Mouse (Mus musculus) mouse embryonic stem cell (cell line): Measurements from ENCODE around the gene Notch1.

Source experiments
- in situ Hi-C, 2 experiments: fragments of 300-500 bp; cut with MboI; formaldehyde crosslinking; loops; 1 replicate in 1 of 2; 3 replicates in 1 of 2; pipeline ENCODE4 v1.14.3; 2019 to 2020; ENCODE audit warnings: low sequenced_read_pairs in 2 of 2, low pct_unique_long_range_greater_than_20kb in 1 of 2, mixed read lengths in 1 of 2; ENCODE audit not compliant: unreplicated experiment in 1 of 2

Notch1 gene

DNA sequence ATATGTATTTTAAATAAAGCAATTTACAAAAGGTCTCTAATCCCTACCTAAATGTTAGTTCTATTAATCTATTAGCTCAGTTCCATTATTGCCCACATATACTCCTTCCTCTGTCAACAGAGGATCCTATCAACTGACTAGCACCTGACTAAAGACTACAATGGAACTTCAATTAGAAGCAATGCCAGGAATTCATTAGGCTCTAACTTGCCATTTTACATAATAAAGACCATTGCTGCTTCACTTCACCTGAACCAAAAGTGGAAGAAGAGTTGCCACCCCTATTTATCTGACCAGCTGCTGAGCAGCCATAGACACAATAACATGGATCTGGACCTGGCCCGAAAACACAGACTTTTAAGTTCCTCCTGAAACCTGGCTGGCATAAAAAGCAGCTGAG, 73.6 kb downstream of the Notch1 start:
- in situ Hi-C loops, result no loop called here

DNA sequence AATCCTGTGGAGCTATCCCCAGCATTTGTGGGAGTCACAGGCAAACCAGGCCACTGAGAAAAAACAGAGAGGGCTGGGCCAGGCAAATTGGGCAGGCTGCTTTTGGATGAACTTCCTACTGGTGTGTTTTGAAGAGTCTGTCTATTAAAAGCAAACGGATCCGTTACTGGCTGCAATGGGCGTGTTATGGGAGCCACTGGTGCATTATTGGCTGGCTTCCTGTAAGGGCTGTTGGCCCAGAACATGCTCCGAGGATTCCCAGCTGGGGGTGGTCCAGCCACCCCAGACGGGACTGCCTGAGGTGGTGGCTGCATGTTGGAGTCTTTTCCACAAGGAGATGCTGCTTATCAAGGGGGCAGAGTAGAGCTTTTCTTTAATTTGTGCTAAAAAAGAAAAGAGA, 74.8 kb downstream of the Notch1 start:
- in situ Hi-C loops, result no loop called here

DNA sequence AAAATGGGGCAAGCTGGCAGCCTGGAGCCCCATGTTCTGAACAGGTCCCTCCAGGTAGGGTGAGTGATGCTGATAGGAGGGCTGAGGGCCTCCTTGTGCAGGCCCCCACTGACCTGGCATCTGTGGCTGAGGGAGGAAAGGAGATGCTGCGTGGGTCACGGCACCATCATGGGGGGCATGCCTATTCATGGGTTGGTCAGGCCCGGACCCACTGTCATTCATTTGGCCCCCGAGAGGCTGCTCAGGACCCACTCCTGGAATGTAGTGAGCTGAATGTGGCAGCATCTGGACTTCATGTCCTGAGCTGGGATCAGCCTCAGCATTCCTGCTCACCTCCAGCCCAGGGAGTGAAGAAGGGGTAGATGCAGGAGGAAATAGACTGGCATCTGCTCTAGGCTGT, 75.2 kb downstream of the Notch1 start:
- in situ Hi-C loops, result no loop called here

DNA sequence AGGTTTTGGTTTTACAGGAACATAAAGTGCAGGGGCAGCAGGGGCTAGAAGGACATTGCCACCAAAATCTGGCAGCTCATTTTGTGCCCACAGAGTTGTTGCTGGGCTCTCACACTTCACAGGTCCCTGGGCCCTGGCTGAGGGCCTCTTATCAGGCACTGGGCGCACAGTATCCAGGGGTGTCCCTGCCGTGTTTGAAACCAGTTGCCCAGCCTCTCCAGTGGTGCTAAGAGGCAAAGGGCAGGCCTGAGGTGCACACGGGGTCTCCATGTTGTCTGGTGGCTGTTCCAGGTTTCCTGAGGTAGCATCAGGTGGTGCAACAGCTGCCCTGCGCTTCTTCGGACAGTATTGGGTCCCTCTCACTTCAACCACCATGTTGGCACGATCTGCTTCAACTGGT, 76.8 kb downstream of the Notch1 start:
- in situ Hi-C loops, result no loop called here

DNA sequence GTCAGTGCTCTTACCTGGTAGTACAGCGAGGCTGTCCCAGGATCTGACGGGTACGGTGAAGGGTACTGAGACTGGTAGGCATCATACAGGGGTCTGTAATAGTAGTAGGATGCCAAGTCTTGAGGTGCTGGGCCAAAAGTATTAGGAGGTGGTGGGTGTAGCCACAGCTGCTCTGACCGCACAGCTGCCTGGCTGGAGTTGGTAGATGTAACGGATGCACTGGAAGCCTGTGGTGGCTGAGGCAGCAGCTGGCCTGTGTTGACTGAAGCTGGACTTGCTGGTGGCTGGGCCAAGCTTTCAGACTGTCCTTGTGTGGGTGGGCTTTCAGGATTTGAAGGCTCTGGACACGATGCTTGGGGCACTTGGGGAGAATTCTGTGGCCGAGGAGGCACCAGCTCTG, 78.1 kb downstream of the Notch1 start:
- in situ Hi-C loops, result no loop called here

DNA sequence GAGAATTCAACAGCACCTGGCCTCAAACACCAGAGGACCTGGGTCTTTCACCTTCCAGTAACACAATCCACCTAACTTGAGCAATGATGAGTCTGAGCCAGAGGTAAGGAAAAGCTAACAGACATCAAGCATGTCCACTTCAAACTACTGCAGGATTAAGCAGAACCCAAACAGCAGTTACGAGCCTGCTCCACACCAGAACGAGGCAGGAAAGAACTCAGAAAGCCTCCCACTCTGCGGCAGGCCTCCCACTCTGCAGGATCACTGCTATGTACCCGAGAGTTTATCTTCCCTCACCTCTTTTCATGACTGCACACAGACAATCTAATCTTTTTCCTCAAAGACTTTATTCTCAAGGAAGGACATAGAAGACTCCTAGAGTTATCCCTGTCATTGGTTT, 79.2 kb downstream of the Notch1 start:
- in situ Hi-C loops, result no loop called here

DNA sequence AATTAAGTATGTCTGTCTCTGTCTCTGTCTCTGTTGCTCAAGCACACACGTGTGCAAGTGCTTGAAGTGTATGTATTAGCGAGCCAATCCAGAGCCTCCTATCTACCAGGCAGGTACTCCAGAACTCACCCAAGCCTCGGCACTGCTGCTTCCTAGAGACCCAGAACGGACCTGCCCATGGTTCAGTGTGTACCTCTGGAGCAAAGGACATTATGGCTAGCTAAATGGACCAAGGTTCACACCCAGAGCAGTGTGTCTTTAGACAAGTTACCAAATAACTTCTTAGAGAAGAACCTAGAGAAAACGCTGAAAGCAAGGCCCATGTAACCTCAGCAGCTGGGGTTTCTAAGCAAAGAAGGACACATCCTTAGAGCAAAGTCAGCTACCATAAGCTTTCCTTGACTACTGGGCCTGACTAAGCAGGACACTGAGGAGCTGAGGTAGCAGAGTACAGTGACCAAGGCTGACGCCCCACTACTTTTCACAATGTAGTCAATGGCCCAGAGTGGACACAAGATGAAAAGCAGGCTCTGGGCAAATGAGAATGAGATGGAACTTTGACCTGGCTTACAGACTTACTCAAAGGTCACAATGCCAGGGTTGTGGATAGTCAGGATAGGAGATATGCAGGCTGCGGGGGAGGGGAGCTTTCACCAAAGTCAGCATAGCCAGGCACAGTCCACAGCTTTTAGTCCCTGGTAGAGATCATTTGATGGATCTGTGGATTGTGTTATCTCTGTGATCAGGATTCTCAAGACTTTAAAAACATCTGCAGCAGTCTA, 81.5 kb downstream of the Notch1 start:
- in situ Hi-C loops, result no loop called here

DNA sequence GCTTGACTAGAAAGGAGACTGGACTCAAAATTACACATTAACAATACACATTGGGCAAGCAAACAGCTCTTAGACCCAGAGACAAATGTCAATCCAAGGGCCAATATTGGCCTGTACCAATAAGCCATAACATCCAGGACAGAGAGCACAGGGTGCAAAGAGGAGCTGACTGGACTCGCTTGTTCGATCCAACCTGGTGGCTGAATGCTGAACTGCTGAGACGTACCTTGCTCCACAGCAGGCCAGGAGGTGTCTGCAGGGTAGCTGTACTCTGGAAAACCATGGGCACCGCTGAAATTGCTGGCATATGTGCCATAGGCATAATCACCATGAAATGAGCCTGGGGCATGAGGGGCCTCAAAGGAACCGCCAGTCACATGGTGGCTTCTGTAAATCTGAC, 86.6 kb downstream of the Notch1 start:
- in situ Hi-C loops, result no loop called here

DNA sequence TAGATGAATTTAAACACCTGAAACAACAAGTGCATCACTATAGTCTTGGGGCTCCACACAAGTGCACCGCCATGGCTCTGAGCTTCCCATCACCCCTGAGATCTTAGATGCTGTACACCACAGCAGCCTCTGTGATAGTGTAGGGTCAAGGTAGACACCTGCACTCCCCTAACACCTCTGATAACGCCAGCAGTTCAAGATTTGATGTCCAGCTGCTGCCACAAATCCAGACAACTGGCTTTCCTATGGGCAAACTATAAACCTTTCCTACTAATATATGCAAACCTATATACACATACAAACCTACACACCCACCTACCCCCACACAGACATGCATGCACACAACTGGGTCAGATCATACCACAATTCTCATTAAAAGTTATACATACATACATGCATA, 91.9 kb downstream of the Notch1 start:
- in situ Hi-C loops, result no loop called here

DNA sequence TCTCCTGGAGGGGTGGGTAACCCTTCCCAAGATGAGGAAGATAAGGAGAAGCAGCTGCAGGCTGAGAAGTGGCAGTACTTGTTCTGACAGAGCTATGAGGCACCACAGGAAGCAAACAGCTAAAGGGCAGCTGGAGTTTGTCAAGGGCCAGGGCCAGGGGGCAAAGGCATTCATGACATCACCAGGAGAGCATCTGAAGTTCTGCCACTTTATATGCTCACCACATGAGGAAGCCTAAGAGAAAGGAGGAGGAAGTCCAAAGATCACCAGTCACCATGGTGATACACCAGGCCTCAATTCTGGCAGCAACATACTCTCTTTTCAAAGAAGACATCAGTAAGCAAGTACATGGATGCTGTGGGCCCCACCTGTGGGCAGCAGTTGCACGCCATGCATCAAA, 93.4 kb downstream of the Notch1 start:
- in situ Hi-C loops, result no loop called here

DNA sequence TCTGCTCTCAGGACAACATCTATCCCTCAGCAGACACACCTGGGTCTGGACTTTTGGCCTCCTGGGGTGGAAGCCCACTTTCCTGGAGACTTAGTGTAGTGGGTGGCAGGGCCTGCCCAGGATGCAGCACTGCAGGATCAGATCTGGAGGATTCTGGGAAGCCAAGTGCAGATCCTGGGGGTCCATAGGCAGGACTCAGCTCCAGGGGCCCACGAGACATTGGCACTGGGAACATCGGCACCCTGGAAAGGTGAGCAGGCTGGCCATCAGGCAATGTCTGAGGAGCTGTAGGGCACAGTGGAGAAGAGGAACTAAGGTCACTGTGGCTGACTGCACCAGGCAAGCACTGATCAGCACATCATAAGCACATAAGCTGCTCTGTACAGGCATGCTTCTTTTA, 94.5 kb downstream of the Notch1 start:
- in situ Hi-C loops, result no loop called here

DNA sequence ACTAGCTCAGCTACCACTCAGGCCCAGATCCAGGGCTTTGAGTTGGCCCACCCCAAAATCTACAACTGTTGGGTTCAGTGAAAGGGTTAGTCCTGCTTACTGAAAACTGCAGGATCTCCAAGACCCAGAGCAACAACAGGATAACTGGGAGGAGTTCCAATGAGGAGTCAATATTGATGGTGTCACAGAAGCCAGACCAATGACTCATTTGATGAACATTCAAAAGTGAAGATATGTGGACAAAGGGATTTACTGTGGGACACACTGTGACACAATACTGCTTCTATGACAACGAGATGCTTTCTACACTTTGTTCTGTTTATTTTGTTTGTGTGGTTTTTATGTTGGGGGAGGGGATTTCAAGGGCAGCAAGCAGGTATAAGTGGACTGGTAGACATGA, 98.3 kb downstream of the Notch1 start:
- in situ Hi-C loops, result no loop called here

DNA sequence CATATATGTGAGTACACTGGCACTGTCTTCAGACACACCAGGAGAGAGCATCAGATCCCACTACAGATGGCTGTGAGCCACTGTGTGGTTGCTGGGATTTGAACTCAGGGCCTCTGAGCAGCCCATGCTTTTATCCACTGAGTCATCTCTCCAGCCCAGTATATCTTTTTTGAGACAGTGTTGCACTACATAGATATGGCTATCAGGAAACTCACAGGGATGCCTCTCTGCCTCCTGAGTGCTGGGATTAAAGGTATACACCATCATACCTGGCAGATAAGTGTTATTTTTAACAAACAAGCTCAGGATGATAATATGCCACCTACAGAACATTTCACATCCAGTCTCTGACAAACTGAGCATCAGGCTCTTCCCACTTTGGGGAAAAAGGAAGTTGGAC, 99.4 kb downstream of the Notch1 start:
- in situ Hi-C loops, result no loop called here

DNA sequence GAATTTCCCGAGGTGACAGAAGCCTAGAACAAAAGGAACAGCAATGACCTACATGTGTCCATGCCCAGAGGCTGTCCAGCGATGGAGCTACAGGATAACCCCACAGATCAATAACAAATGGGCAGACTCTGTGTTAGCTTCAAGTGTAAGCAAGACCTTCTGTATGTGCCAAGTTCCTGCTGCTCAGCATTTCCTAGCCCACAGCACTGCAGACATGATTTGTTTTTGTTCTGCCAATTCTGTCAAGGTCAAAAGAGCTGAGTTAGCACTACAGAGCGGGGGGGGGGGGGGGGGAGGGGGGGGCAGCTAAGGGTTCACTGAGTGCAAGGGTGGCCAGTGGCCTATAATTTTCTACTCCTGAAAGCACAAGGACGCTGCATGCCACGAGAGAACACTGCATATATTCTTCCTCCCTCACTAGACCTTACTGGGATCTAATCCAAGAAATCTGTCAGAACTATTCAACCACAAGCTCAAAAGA, 105.5 kb downstream of the Notch1 start:
- in situ Hi-C loops, result no loop called here

DNA sequence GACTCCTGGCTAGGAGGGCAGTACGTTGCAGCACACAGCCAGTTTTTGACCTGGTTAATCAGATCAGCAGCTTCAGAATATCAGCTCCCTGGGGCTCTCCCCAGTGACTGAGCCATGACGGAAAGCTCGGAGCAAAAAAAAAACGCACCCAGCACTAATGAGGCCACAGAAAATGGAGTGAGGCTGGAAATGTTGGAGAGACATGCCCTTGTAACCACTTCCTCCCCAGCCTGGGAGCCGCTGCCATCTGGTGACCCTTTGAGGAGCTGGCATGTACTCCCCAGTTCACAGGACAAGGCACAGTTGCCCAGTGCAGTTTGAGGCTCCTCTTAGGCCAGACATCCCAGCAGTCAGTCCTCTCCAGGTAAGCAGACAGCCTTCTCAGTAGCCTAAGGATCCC, 106.4 kb downstream of the Notch1 start:
- in situ Hi-C loops, result no loop called here

DNA sequence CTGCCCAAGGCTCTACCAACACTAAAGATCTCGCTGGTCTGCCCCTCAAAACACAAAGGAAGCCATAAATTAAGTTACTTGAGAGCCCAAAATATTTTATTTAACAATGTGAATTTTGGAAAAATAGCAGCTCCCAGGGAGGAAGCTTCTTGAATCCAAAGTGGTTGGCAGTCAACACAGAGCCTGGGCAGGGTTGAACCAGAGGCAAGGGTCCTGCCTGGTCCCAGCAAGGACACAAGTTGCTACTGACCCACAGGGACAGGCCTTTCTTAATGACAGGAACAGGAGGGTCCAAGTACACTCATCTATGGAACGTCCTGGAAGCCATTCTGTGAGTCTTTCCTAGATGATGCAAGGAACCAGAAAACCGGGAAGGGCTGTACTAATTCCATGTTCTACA, 107.1 kb downstream of the Notch1 start:
- in situ Hi-C loops, result loop anchor here in 1 of 2 experiments (5.0 kb wide), 1 partner anchor 82 kb away; no protein-coding TSS in a partner anchor

DNA sequence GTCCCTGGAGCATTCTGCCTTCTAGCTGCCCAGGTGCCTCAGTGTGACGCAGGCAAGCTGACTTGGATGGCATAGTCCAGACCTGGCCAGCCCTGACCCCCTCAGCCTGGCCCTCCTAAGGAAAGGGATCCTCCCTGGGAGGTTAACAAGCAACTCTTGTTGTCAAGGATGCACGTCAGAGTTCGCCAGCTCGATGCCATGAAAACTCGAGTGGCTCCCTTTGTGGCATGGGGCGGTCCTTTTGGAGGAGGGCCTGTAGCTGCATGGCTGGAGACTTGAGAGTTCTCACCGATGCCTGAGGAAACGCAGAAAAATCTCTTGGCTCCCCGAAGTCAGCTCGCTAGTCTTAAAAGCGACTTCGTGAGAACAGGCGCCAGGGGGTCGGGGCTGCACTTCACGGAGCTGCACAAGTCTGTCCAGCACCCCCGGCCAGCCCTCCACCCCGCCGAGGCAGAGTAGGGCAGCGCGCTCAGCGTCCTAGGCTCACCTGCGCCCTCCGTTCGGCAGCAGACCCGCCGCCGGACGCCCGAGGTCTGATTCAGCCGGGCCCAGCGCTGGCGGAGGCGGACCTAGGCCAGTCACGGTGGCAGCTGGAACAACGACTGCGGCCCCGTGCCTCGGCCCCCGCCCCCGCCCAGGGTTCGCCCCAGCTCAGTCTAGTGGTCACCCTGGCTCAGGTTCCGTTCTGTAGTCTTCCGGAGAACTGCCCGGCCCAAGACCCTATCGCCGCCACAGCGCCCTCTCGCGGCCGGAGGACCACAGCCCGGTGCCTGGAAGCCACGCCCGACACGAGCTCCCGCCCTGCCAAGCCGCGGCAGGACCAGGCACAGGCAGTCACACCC, 107.7 kb downstream of the Notch1 start, which contains the start of gene Inpp5e:
Inpp5e (minus strand) TSS at position 689 of the 842 bp plus-strand sequence.
- in situ Hi-C loops, result loop anchor here in 1 of 2 experiments (5.0 kb wide), 1 partner anchor 81 kb away; no protein-coding TSS in a partner anchor
